Mouse (Mus musculus) erythroid progenitor cell, adult 5-6 weeks (primary cell): ENCODE data around the gene Hemgn. TPM values are rescaled to one million over a fixed set of nuclear protein-coding genes. Genes with fewer than 3 reads are reported as not detected.

ENCODE experiments used
- ATAC-seq: replicated peaks from 2 replicates; pipeline ENCODE4 v1.8.0; 2016; ENCODE audit warnings: moderate number of reproducible peaks, mild to moderate bottlenecking, moderate TSS enrichment, inconsistent platforms; ENCODE audit not compliant: poor library complexity, low FRiP score, severe bottlenecking
- total RNA-seq, 2 experiments: library from RNA; stranded (forward) in 1 of 2; stranded (reverse) in 1 of 2; fragments of 150-400 nt in 1 of 2; fragments of 186-747, 209-891 nt in 1 of 2; gene quantifications; 2 replicates each; pipeline versions ENCODE4 v1.2.3 to v1.2.4; 2015 to 2017; ENCODE audit warnings: low replicate concordance in 2 of 2

Gene Hemgn
- total RNA-seq, 2 experiments from 2014 or later = 1,484 to 1,540 TPM

DNA sequence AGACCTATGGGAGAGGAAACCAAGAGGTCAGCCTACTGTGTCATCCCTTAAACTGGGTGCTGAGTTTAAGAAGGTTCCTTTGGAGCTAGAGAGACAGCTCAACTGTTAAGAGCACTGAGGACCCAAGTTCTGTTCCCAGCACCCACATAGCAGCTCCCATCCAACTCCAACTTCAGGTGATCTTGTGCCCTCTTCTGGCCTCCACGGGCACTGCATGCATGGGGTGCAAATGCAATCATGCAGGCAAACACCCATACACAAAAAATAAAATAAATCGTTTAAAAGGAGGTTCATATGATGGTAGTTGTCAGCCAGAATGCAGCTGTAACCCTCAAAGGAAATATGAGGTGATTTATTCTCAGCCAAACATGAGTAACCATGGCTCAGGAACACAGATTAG, 48.9 kb downstream of the Hemgn start:
- ATAC-seq = no peak

- no peak for ATAC-seq
These were observed 52.0 kb downstream of the Hemgn start for GRCm38 (mm10) chr4:46361258-46361657.

DNA sequence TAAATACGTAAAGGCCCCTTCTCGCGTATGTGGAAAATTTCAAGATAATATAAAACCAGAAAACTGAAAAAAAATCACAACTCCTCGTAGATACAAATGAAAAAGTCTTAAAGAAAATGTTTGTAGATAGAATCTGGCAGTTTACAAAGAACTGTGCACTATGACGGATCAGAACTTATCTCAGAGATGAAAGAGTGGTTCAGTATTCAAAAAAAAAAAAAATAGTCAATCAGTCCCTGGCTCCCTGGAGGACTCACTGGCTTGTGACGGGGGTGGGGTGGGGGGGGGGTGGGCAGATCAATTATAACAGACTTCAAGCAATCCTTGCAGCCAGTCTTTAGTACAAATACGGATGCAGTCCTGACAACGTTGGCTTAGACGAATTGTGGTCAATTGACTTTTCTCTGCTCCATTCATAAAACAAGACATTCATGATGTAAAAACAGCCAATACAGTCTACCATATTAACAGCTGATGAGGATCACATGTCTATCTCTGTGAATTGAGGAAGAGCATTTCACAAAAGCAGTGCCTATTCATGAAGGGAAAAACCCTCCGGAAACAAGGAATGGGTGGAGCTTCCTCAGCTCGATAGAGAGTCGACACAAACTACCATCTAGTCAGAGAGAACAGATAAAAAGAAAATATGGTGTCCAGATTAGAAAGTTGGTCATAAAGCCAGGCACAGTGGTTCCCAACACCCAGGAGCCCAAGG, 53.6 kb downstream of the Hemgn start:
- no peak for ATAC-seq

GRCm38 (mm10) chr4:46356351-46357133, 56.8 kb downstream of the Hemgn start:
- 0 out of 2 replicates have a peak, but pooled peaks have one; percentile 62 for ATAC-seq

DNA sequence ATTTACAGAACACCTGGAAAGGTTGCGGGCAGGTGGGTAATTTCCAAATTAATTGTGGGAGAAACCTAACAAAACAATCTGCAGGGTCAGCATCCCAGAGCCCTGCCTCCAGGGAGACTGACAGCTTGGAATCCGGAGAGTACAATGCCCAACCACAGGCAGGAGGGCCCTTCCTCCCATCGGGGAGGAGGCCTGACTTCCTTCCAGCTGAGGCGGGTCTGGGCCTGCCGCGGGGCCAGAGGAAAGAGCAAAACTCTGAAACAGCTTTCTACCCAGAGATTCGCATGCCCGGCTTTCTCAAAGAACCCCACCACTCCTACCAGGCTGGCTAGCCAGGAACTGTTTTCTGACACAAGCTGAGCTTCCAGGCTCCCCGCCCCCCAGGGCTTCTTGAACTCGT, 60.3 kb downstream of the Hemgn start:
- ATAC-seq = no peak

DNA sequence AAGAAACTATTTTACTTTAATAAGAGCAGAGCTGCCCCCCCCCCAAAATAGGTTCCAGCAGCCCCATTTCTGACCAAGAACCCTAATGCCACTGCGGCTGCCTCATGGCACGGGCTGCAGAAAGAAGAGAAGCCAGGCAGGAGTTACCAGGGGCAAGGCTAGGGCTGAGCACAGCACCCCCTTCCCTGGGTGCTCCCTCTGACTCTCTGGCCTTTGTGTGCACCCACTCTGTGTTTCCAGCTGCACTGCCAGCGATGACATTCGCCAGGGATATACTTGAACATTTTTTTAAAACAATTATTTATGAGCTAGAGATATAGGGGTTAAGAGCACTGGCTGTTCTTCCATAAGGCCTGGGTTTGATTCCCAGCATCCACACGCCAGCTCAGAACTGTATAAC, 63.8 kb downstream of the Hemgn start:
- ATAC-seq = no peak

DNA sequence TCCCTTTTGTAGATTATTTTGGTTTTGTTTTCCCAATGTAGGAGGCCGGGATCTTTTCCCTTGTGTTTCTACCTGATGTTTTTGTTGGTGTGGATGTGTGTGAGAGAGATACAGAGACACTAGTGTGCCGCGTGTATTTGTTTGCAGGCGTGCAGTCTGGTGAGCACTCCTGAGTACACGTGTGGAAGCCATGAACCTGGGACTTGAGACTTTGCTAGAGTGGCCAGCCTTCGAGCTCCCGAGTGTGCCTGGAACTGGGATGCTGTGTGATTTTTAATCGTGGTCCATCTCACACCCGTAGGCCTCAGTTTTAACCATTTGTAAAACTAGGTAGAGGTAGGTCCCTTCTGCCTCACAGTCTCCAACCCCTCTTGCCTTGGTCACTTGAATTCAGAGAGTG, 64.4 kb downstream of the Hemgn start:
- ATAC-seq = no peak

DNA sequence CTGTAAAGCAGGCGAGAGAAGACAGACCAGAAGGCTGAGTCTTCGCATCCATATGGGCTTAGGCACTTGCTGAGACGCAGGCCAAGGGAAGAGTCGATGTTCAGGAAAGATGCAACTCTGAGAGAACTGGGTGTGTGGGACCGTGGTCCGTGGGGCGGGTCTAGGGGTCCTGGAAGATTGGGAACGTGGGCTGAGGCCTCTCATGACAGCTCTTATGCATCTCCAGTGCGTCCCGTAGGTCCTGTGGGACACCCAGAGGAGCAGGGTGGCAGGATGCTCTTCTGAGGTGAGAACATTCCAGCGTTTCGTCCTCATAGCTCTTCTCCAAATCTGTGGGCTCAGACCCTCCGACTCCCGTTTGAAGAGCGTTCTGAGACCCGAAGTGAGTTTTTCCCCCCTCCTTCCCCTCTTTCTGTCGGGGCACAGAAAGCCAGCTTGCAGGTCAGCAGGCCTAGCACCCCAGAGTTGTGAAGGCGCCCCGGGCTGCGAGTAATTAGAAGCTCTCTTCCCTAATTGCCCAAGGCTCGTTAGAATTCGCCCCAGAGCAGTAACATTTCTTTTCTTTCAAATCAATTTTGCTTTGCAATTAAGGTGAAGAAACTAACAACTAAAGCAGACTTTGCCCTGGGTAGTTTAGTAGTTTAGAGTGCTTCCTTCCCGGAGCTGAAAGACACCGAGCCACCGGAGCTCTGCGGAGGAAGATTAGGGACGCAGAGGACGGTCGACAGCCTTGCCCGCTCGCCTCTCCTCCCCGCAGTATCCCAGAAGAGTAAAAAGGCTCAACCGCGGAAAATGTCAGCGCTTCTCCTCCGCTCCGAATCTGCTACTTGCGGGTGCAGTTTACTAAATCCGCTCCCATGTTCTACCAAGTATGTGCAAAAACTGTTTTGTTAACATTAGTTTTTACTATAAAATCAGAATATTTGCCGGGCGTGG, 65.5 kb downstream of the Hemgn start:
- ATAC-seq = no peak

DNA sequence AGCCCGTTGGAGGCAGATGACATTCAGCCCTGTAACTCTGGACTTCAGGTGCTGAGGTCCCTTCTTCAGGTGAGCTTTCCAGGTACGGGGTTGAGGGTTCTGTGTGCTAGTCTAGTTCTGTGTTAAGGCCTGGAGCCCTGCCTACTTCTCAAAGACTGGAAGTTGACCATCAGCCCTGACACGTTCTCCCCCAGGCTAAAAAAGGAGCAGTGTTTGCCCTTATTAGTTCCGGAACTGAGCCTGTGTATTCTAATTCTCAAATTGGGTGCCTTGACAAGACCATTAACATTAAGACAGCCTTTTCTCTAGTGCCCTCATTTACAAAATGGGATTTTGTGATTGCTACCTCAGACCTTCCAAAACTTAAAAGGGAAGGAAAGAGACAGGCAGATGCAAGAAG, 66.2 kb downstream of the Hemgn start:
- ATAC-seq = no peak

DNA sequence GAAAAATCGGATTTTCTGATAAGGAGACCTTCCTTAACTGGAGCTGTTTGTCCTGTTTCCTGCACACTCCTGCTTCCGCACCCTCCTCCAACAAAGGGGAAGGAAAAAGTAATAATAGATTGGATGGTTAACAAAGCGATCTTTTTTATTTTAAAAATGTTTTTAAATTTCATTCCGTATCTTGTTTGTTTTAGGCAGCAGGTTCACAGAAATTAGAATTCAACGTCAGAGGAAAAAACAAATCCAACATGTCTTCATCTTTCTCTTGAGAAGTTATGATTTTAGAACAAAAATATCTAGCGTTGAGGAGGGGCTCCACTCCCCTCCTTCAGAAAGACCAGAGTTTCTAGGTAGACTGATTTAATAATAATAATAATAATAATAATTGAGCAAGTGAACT, 67.1 kb downstream of the Hemgn start:
- no peak for ATAC-seq

- ATAC-seq = no peak
These were observed 67.6 kb downstream of the Hemgn start for GRCm38 (mm10) chr4:46345773-46346100.

GRCm38 (mm10) chr4:46345056-46345772, 68.1 kb downstream of the Hemgn start:
- ATAC-seq = no peak

DNA sequence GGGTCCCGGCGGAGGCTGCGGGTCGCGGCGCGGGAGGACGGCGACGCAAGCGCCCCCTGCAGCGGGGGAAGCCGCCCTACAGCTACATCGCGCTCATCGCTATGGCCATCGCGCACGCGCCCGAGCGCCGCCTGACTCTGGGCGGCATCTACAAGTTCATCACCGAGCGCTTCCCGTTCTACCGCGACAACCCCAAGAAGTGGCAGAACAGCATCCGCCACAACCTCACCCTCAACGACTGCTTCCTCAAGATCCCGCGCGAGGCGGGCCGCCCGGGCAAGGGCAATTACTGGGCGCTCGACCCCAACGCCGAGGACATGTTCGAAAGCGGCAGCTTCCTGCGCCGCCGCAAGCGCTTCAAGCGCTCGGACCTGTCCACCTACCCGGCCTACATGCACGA, 69.0 kb downstream of the Hemgn start:
- ATAC-seq = no peak

Other genes with a start within 250 kb of the Hemgn start
- gene Xpa, start 217.2 kb downstream of the Hemgn start, total RNA-seq (2015; ENCODE audit: low replicate concordance) = 7.9 and 25.6 TPM in 2 replicates
- gene Xpa, start 217.2 kb downstream of the Hemgn start, total RNA-seq (2017; ENCODE audit: low replicate concordance) = 7.3 and 20.7 TPM in 2 replicates
- not detected in 2 replicates for gene Foxe1, start 69.9 kb downstream of the Hemgn start, total RNA-seq (2015; ENCODE audit: low replicate concordance)
- gene Foxe1, start 69.9 kb downstream of the Hemgn start, total RNA-seq (2017; ENCODE audit: low replicate concordance) = not detected in 2 replicates
- 89.0 and 90.1 TPM in 2 replicates for gene Trmo, start 24.1 kb downstream of the Hemgn start, total RNA-seq (2015; ENCODE audit: low replicate concordance)
- 49.6 and 97.9 TPM in 2 replicates for gene Trmo, start 24.1 kb downstream of the Hemgn start, total RNA-seq (2017; ENCODE audit: low replicate concordance)
- gene Anp32b, start 37.4 kb upstream of the Hemgn start, total RNA-seq (2015; ENCODE audit: low replicate concordance) = 1,527 and 1,581 TPM in 2 replicates
- gene Anp32b, start 37.4 kb upstream of the Hemgn start, total RNA-seq (2017; ENCODE audit: low replicate concordance) = 312 and 462 TPM in 2 replicates
- gene Nans, start 75.7 kb upstream of the Hemgn start, total RNA-seq (2015; ENCODE audit: low replicate concordance) = 25.6 and 32.4 TPM in 2 replicates
- 22.1 and 29.0 TPM in 2 replicates for gene Nans, start 75.7 kb upstream of the Hemgn start, total RNA-seq (2017; ENCODE audit: low replicate concordance)
- gene Trim14, start 122.6 kb upstream of the Hemgn start, total RNA-seq (2015; ENCODE audit: low replicate concordance) = 2.5 and 2.9 TPM in 2 replicates
- 9.2 TPM in 1 of 2 replicates, not detected in the other for gene Trim14, start 122.6 kb upstream of the Hemgn start, total RNA-seq (2017; ENCODE audit: low replicate concordance)
- gene Coro2a, start 188.7 kb upstream of the Hemgn start, total RNA-seq (2015; ENCODE audit: low replicate concordance) = 13.0 and 15.9 TPM in 2 replicates
- gene Coro2a, start 188.7 kb upstream of the Hemgn start, total RNA-seq (2017; ENCODE audit: low replicate concordance) = 2.6 and 3.3 TPM in 2 replicates
- gene Tbc1d2, start 236.7 kb upstream of the Hemgn start, total RNA-seq (2015; ENCODE audit: low replicate concordance) = 0.84 TPM in 1 of 2 replicates, not detected in the other
- 0.39 and 0.91 TPM in 2 replicates for gene Tbc1d2, start 236.7 kb upstream of the Hemgn start, total RNA-seq (2017; ENCODE audit: low replicate concordance)